Mouse (Mus musculus) layer of hippocampus, postnatal 25 days (tissue): ENCODE data around the gene Serp2. TPM values are rescaled to one million over a fixed set of nuclear protein-coding genes. Genes with fewer than 3 reads are reported as not detected.

Experiments
- DNase-seq, 2 experiments: peaks; one replicate each; pipeline ENCODE4 v3.0.0; 2022; ENCODE audit warnings: mixed read lengths in 2 of 2, low spot score in 1 of 2; ENCODE audit errors: extremely low spot score in 1 of 2
- total RNA-seq, 2 experiments: library from RNA; stranded (reverse); gene quantifications; 2 replicates each; pipeline ENCODE4 v1.2.3; 2021

Serp2 gene
- total RNA-seq = 100 to 1,000 TPM; 150 to 152 TPM

DNA sequence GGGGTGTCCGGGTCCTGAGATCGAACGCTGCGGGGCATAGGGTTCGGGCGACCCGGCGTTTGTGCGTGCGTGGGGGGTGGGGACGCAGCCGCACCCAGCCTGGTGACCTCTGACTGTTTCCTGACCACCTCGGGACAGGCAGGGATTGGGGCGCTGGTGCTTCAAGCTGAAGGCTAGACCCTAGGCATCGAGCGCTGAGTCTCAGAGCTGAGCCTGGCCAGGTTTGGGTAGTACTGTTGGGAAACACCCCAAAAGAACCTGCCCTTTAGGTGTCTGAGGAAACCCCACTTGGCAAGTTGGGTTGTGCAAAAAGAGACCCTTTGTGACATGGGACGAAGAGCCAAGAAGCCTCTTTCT is at the start of gene Serp2:
Gene Serp2 (minus strand): TSS at position 38 of the 357 bp plus-strand sequence.
- no peak for DNase-seq

GRCm38 (mm10) chr14:76605931-76606534 is 49.3 kb upstream of the Serp2 start:
- DNase-seq = no peak

GRCm38 (mm10) chr14:76604012-76604411 is 47.3 kb upstream of the Serp2 start:
- DNase-seq = no peak

DNA sequence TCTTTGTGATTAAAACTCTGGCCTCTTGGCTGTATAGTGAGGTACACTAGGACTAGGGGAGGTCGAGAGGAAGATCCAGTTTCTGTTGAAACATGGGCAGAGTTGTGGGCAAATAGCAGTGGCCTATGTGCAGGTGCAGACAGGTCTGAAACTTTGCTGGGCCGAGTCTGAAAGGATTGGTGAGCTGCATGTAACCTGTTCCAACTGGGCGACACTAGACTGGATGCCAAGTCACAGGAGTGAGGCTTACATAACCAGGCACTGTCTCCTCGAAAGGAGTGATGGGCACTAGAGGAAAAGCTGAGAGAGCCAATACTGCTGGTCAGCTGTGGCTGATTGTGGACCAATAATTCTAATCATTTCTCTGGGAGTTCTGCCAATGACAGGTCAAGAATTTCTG is 45.0 kb upstream of the Serp2 start:
- DNase-seq = no peak

- DNase-seq = no peak
Measured at GRCm38 (mm10) chr14:76600391-76600790, 43.7 kb upstream of the Serp2 start.

- no peak for DNase-seq
Measured at GRCm38 (mm10) chr14:76599706-76600105, 43.0 kb upstream of the Serp2 start.

DNA sequence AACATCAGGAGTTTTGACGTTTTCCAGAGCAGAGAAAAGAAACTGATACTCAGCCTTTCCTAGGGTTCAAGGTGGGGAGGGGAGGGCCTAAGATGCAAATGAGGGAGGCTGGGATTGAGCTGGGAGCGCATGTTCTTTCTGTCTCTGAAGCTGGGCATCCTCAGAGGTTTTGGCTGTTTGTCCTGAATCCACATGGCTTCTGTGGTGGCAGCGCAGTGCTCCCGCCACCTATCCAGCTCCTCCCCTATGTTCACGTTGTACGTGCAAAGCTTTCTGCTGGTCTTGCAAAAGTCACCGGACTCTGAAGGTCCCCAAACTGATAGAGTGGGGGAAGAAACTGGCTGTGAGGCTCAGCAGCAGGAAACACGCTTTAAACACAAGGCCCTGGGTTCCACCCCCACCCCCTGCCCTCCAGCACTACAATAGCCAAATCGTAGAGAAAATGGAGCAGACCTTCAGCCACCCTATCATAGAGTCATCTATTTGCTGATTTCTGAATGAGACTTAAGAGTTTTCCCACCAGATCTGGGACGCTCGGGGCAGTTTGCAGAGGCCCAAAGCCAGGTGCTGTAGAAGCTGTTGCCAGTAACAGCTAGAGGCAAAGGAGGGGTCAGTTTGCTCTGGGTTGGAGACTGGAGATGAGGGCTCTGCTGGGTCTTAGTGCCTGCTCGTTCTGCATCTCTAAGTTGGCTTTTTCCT is 42.0 kb upstream of the Serp2 start:
- DNase-seq = peak; percentile 18 to 24

DNA sequence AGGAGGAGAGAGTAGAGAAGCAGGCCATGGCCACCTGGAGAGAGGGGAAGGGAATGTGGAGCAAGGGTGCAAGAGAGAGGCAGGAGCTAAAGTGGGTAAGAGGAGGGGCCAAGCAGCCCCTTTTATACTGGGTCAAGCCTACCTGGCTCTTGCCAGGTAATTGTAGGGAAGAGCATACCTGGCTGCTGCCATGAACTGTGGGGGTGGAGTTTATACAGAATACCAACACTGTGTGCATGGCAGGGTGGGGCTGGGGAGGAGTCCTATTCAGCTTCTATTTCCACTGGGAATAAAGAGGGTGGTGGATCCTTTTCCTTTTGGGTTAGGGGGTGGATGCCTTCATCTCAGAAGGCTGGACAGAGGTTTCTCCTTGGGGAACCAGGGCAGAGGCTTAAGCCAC is 41.1 kb upstream of the Serp2 start:
- DNase-seq = no peak

- no peak for DNase-seq
Measured at GRCm38 (mm10) chr14:76595048-76595859, 38.6 kb upstream of the Serp2 start.

DNA sequence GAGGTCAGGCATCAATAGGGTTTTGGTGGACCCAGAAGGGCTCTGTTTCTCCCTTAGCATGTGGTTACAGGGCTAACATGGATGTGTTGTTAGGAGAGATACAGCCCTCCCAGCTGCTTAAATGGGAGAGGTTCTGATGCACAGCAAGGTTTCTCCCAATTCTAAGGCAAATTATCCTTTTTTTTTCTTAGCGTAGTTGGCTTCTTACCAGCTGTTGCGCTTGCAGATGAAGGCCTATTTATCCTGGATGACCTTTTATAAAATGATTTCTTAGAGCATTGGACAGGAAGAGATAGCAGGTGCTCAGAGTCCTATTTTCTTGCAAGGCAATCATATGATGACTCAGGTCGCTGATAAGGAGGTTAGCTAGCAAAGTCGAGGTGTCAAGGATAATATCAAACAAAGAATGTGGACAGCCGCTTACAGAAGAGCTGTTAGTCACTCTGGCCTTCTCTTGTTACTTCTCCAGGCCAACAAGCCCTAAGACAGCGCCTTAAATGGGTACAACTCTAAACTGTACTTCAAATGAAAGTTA is 37.7 kb upstream of the Serp2 start:
- no peak for DNase-seq

GRCm38 (mm10) chr14:76593630-76594193 is 37.0 kb upstream of the Serp2 start:
- no peak for DNase-seq

GRCm38 (mm10) chr14:76592721-76593120 is 36.0 kb upstream of the Serp2 start:
- no peak for DNase-seq

DNA sequence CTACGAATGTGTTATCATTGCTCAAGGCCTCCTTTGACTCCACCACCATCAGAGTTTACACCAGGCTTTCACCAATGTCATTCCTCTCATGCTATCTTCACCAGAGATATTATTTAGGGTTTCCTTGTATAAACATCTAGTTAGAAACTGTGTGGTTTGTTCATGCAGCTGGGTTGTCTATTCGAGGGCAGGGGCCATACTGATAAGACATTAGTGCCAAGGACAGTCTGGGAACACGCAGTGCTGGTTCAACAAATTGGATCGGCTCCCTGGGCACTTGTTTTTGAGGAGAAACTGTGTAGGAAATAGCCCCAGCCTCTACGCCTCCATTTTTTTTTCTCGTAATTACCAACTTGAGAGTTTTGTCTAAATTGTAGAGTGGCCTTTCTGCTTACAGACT is 35.4 kb upstream of the Serp2 start:
- DNase-seq = no peak

DNA sequence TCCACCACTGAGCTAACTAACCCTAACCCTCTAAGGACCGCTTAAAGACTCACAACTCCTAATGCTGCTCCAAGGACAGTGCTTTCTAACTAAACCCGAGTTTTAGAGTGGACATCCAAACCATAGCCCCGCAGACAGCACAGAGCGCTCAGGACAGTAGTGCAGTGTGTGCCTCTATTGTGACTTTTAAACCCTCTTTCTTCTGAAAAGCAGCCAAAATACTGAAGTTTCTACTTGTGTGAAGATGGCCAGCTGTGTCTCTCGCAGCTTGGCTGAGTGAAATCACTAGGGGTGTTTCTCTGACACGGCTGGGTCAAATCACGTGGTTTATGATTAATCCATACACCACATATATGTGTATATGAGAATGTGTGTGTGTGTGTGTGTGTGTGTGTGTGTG is 33.4 kb upstream of the Serp2 start:
- DNase-seq = no peak

DNA sequence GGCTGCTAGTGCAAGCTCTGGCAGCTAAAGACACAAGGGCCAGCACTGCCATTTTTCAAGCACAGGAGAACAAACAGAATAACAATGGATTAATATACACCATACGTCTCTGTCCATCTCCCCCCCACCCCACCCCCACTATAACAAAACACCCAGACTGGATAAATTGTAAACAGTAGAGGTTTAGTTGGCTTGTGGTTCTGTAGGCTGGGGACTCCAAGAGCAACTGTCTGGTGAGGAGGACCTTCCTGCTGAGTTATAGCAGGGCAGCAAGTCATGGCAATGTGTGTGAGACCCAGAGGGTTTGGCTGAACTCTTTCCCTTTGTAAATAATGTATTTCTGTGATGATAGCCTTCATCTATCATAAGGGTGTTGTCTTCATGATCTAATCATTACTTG is 33.0 kb upstream of the Serp2 start:
- no peak for DNase-seq

DNA sequence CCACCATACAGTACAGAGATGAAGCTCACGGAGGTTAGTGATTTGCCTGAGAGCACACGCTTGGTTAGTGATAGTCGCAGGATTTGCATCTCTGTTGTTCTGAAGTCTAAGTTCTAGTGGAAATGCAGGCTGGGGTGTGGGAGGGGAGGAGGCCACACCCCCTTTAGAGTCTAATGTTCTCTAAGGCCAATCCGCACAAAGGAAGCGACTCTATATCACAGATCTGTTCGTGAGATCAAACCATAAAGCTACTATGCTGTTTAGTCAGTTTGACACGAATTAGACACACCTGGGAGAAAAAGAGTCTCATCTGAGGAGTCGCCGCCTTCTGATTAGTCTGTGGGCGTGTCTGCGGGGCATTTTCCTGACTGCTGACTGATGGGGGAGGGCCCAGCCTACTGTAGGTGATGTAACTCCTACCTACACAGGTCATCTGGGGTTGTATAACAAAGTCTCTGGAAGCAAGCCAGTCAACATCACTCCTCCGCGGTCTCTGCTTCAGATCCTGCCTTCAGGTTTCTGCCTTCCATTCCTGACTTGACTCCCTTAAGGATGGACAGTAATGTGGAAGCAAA is 29.2 kb upstream of the Serp2 start:
- DNase-seq = no peak

DNA sequence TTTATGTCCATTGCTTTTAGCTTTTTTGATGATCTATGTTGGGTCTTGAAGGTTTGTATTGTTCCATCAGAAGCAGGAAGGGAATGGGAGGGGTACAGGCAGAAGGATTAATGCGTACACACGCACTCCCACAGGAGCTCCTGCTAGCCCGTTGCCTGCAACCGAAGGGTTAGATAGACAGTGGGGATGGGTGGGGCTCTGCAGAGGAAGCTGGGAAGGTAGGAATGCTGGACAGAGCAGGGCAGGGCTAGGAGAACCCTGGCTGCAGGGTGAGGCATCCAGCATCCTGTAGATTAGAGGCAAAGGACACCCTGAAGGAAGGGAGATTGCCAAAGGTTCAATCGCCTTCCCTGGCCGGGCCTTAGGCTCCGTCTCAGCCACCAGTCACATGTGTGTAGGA is 27.3 kb upstream of the Serp2 start:
- DNase-seq = no peak

GRCm38 (mm10) chr14:76581974-76582922 is 25.6 kb upstream of the Serp2 start:
- no peak for DNase-seq

- no peak for DNase-seq
Measured at GRCm38 (mm10) chr14:76579660-76580061, 23.0 kb upstream of the Serp2 start.

DNA sequence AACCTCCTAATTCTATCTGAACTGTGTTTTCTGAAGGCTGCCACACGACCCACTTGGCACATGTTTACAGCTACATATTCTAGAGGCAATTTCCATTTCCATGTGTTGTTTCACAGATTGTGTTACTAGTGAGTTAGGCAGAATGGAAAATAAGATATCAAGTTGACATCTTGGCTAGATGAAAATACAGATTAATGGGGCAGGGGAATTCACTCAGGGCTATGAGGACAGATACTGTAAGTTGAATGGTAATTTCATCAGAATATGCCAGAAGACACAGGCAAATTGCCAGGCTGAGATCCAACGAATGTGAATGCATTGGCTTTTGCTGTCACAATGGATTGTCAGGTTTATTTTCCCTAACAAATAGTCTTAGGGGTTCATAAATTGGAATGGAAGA is 21.2 kb upstream of the Serp2 start:
- DNase-seq = no peak
